ENCODE assay signal across 21 mouse cellular contexts in genomic region chr17:31775966-31776365, GRCm38 (mm10).
"Had no signal": no experiment of that assay in that cellular context is flagged by ENCODE, and none has a peak within 500 bp of the region (broad histone marks: within the 10 kb centered on the region; RNA-seq: fewer than 3 reads in every experiment).

No protein-coding gene starts in this region.

- H3K27me3 ChIP-seq: kidney, embryonic 15.5 days; limb, embryonic 12.5 days; liver, embryonic 12.5 days; liver, embryonic 15.5 days; midbrain, embryonic 13.5 days; neural tube, embryonic 13.5 days had no signal

- H3K4me3 ChIP-seq: kidney, embryonic 15.5 days; left cerebral cortex, adult 2 months; limb, embryonic 12.5 days; liver, embryonic 12.5 days; liver, embryonic 15.5 days; megakaryocyte, embryonic 14.5 days; midbrain, embryonic 10.5 days; midbrain, embryonic 13.5 days; myocyte; neural tube, embryonic 13.5 days had no signal

- DNase-seq: kidney, adult 8-10 months; kidney, postnatal 10 days; kidney, postnatal 36 days; layer of hippocampus, postnatal 36 days; liver; retina, postnatal 1 day; right cerebral cortex, postnatal 25 days; spleen, adult 18-20 months; thymus, postnatal 25 days had no signal

- H3K9me3 ChIP-seq: kidney, embryonic 15.5 days; limb, embryonic 12.5 days; liver, embryonic 12.5 days; liver, embryonic 15.5 days; midbrain, embryonic 13.5 days; neural tube, embryonic 13.5 days had no signal

- ATAC-seq: intestine, postnatal 0 days; liver, embryonic 12.5 days; midbrain, embryonic 13.5 days; midbrain, embryonic 16.5 days had no signal

- H3K27ac ChIP-seq: left cerebral cortex, adult 2 months; liver, embryonic 12.5 days; liver, embryonic 15.5 days; midbrain, embryonic 10.5 days; midbrain, embryonic 13.5 days; neural tube, embryonic 13.5 days had no signal

- H3K9ac ChIP-seq: limb, embryonic 12.5 days; liver, embryonic 12.5 days; liver, embryonic 15.5 days; midbrain, embryonic 13.5 days; neural tube, embryonic 13.5 days had no signal

- H3K4me1 ChIP-seq: liver, embryonic 15.5 days had no signal

- H3K4me2 ChIP-seq: kidney, embryonic 15.5 days; limb, embryonic 12.5 days; liver, embryonic 12.5 days; liver, embryonic 15.5 days; midbrain, embryonic 13.5 days; neural tube, embryonic 13.5 days had no signal

- H3K36me3 ChIP-seq: kidney, embryonic 15.5 days; limb, embryonic 12.5 days; liver, embryonic 12.5 days; liver, embryonic 15.5 days; midbrain, embryonic 10.5 days; midbrain, embryonic 13.5 days; neural tube, embryonic 13.5 days had no signal
